Mouse (Mus musculus): ENCODE measurements around the gene H60c. TPM values are rescaled to one million over a fixed set of nuclear protein-coding genes. Genes with fewer than 3 reads are reported as not detected.
"Not testable (repeated sequence)": the region's sequence is repeated elsewhere in the genome, so short reads cannot be mapped to it uniquely, and the experiment has no call there.

H60c gene
- not detected in 2 replicates for polyA plus RNA-seq (2012; ENCODE audit: insufficient read depth, insufficient read length, missing spikeins)

DNA sequence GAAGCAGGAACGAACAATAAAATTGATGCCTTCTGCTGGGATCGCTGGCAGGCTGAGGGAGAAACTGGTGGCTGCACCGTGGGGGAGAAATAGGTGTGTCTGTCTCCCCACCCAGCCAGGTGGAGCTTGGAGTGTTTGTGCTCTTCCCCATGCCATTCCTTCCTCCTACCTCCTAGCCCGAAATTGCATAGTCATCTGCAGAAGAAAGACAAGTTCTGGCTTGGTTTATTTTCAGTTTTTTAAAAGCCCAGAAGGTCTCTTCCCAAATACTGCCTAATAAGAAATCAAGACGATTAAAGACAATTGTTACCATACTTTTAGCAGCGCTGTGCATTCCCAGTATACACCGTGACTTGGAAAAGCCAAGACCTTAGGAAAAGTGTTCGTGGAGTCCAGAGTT lies at the start of gene H60c:
Gene H60c (minus strand): TSS at position 101 of the 400 bp plus-strand sequence.
- no peak within 1 kb of the TSS for H3K4me3 ChIP-seq (ENCODE audit: insufficient read depth, low read depth, low read length)
- no peaks in the 10 kb centered on the region for H3K4me1 ChIP-seq (ENCODE audit: control insufficient read depth, insufficient read depth, insufficient read length, low read length)
- H3K27ac ChIP-seq (replicated peaks; ENCODE audit: low read depth, low read length) = no peak within 1 kb of the TSS

- no peak overlapping the region for H3K4me3 ChIP-seq (ENCODE audit: insufficient read depth, low read depth, low read length)
- H3K27ac ChIP-seq (replicated peaks; ENCODE audit: low read depth, low read length) = no peak overlapping the region
- no peaks in the 10 kb centered on the region for H3K4me1 ChIP-seq (ENCODE audit: control insufficient read depth, insufficient read depth, insufficient read length, low read length)
These were observed 41.2 kb upstream of the H60c start for GRCm38 (mm10) chr10:3308821-3309206.

DNA sequence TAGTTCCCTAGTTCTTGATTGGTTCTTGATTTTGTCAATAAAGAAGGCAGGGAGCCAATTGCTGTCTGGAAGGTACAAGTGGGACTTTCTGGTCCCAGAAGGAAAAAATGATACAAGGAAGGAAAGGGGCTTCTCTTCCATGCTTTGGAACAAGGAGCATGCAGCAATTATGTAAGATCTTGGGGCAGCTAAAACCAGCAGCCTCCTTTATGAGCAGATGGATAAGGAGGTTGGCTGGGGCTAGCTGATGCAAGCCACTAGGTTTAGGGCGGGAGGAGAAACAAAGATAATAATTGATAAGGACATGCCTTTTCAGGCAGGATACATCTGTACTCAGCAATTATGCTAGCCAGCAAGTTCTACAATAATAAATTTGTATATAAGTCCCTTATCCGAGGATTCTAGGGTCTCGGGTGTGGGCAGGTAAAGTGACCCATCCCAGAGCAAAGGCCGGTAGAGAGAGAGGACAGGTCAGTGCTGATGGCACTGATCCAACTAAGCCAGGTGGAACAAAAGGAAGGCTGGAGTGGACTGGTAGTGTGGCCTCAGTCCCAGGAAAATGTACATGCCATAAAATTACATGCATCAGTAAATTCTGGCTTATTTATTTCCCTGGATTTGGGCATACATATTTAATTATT lies 40.7 kb upstream of the H60c start:
- H3K27ac ChIP-seq (replicated peaks; ENCODE audit: low read depth, low read length) = no peak overlapping the region
- H3K4me1 ChIP-seq (ENCODE audit: control insufficient read depth, insufficient read depth, insufficient read length, low read length) = no peaks in the 10 kb centered on the region
- no peak overlapping the region for H3K4me3 ChIP-seq (ENCODE audit: insufficient read depth, low read depth, low read length)

- no peak overlapping the region for H3K27ac ChIP-seq (replicated peaks; ENCODE audit: low read depth, low read length)
- no peak overlapping the region for H3K4me3 ChIP-seq (ENCODE audit: insufficient read depth, low read depth, low read length)
- H3K4me1 ChIP-seq (ENCODE audit: control insufficient read depth, insufficient read depth, insufficient read length, low read length) = no peaks in the 10 kb centered on the region
These were observed 40.2 kb upstream of the H60c start for GRCm38 (mm10) chr10:3307752-3308151.

DNA sequence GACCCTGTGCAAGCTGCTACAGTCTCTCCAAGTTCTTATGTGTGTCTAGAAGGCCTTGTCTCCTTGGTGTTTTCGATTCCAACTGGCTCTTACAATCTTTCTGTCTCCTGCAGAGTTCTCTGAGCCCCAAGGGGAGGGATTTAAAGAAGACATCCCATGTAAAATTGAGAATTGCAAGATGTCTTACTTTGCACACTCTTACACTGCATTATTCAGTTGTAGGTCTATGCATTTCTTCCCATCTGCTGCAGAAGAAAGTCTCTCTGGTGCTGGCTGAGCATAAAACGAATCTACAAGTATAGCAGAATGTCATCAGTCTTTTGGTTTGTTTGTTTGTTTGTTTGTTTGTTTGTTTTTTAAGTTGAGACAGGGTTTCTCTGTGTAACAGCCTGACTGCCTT lies 26.4 kb upstream of the H60c start:
- Histone ChIP-seq H3K27ac (replicated peaks; ENCODE audit: low read depth, low read length) (no peak overlapping the region), H3K4me1 (ENCODE audit: control insufficient read depth, insufficient read depth, insufficient read length, low read length) (no peaks in the 10 kb centered on the region), H3K4me3 (ENCODE audit: insufficient read depth, low read depth, low read length) (no peak overlapping the region)

DNA sequence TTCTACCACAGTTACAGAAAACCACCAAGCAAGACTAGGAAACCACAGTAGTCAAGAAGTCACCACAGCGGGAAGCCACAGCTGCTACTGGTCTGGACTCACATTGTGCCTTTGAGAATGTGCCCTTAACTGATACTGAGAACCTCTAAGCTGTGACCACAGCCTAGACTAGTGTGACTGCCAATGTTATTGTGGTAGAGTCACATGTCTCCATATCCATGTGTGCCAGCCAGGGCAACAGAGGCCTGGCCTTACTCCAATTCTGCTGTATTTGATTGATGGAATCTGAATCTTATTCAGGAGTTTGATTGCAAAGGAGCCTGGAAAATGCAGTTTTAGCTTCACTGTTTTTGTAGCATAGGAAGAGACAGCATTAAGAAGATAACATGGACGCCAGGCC lies 13.5 kb upstream of the H60c start:
- no peaks in the 10 kb centered on the region for H3K4me1 ChIP-seq (ENCODE audit: control insufficient read depth, insufficient read depth, insufficient read length, low read length)
- H3K27ac ChIP-seq (replicated peaks; ENCODE audit: low read depth, low read length) = no peak overlapping the region
- no peak overlapping the region for H3K4me3 ChIP-seq (ENCODE audit: insufficient read depth, low read depth, low read length)

DNA sequence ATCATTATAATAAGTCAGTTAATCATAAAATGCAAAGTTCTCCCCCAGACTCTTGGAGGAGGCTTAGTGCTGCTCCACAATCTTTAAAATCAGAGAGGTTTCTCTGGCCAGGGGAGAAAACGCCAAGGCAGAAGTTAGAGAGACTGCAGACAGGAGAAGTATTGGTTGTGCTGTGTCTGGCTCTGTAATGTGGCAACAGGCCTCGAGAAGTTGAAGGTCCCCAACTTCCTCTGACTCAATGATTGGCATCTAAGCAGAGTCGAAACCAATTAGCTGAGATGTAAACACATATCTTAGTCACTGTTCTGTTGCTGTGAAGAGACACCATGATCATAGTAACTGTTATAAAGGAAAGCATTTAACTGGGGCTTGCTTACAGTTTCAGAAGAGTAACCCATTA lies 6.5 kb upstream of the H60c start:
- H3K27ac ChIP-seq (replicated peaks; ENCODE audit: low read depth, low read length) = no peak overlapping the region
- no peak overlapping the region for H3K4me3 ChIP-seq (ENCODE audit: insufficient read depth, low read depth, low read length)
- H3K4me1 ChIP-seq (ENCODE audit: control insufficient read depth, insufficient read depth, insufficient read length, low read length) = no peaks in the 10 kb centered on the region

GRCm38 (mm10) chr10:3271036-3271435 lies 3.5 kb upstream of the H60c start:
- H3K27ac ChIP-seq (replicated peaks; ENCODE audit: low read depth, low read length) = no peak overlapping the region
- no peaks in the 10 kb centered on the region for H3K4me1 ChIP-seq (ENCODE audit: control insufficient read depth, insufficient read depth, insufficient read length, low read length)
- H3K4me3 ChIP-seq (ENCODE audit: insufficient read depth, low read depth, low read length) = no peak overlapping the region

DNA sequence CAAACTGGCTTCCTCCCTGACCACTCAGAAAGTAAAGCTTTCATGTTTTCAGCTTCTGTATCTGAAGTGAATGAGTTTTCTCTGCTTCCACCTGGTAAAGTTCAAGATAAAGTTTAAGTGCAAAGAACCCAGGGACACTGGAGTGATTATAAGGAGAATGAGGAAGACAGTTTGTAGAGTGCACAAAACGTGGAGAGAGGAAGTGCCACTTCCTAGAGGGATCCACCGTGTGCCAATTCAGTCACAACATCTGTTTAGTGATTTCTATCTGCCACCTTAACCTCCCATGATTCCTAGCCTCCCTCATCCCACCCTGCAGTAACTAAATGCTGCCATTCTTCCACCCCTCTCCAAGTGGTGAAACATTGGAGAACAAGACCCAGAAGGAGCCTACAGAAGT lies 842 bp downstream of the H60c start:
- Histone ChIP-seq H3K4me3 (ENCODE audit: insufficient read depth, low read depth, low read length) (no peak overlapping the region), H3K4me1 (ENCODE audit: control insufficient read depth, insufficient read depth, insufficient read length, low read length) (no peaks in the 10 kb centered on the region), H3K27ac (replicated peaks; ENCODE audit: low read depth, low read length) (no peak overlapping the region)

GRCm38 (mm10) chr10:3262784-3263183 lies 4.8 kb downstream of the H60c start:
- Histone ChIP-seq H3K4me3 (ENCODE audit: insufficient read depth, low read depth, low read length) (no peak overlapping the region), H3K4me1 (ENCODE audit: control insufficient read depth, insufficient read depth, insufficient read length, low read length) (no peaks in the 10 kb centered on the region), H3K27ac (replicated peaks; ENCODE audit: low read depth, low read length) (no peak overlapping the region)

GRCm38 (mm10) chr10:3257391-3257790 lies 10.2 kb downstream of the H60c start:
- no peak overlapping the region for H3K4me3 ChIP-seq (ENCODE audit: insufficient read depth, low read depth, low read length)
- no peak overlapping the region for H3K27ac ChIP-seq (replicated peaks; ENCODE audit: low read depth, low read length)
- no peaks in the 10 kb centered on the region for H3K4me1 ChIP-seq (ENCODE audit: control insufficient read depth, insufficient read depth, insufficient read length, low read length)

GRCm38 (mm10) chr10:3238436-3238835 lies 29.1 kb downstream of the H60c start:
- H3K27ac ChIP-seq (replicated peaks; ENCODE audit: low read depth, low read length); H3K4me1 ChIP-seq (ENCODE audit: control insufficient read depth, insufficient read depth, insufficient read length, low read length); H3K4me3 ChIP-seq (ENCODE audit: insufficient read depth, low read depth, low read length): not testable (repeated sequence)

- H3K4me3 ChIP-seq (ENCODE audit: insufficient read depth, low read depth, low read length) = no peak overlapping the region
- no peak overlapping the region for H3K27ac ChIP-seq (replicated peaks; ENCODE audit: low read depth, low read length)
- H3K4me1 ChIP-seq (ENCODE audit: control insufficient read depth, insufficient read depth, insufficient read length, low read length) = no peaks in the 10 kb centered on the region
These were observed 30.8 kb downstream of the H60c start for GRCm38 (mm10) chr10:3236638-3237270.

- H3K4me3 ChIP-seq (ENCODE audit: insufficient read depth, low read depth, low read length) = no peak overlapping the region
- no peak overlapping the region for H3K27ac ChIP-seq (replicated peaks; ENCODE audit: low read depth, low read length)
- H3K4me1 ChIP-seq (ENCODE audit: control insufficient read depth, insufficient read depth, insufficient read length, low read length) = no peaks in the 10 kb centered on the region
These were observed 39.0 kb downstream of the H60c start for GRCm38 (mm10) chr10:3228447-3229195.
